Mouse (Mus musculus) kidney, postnatal 36 days (tissue): Measurements from ENCODE around the gene Ifnz.
A peak's percentile ranks its signal among the peaks of the same experiment; 100 is the strongest.
"Not testable (repeated sequence)": the region's sequence is repeated elsewhere in the genome, so short reads cannot be mapped to it uniquely, and the experiment has no call there.

Experiments
- DNase-seq, 2 experiments: peaks; one replicate each; pipeline ENCODE4 v3.0.0; 2021 to 2022; ENCODE audit warnings: mixed read lengths in 2 of 2

Gene Ifnz

GRCm38 (mm10) chr4:88788402-88788801 lies 6.5 kb downstream of the Ifnz start, which contains the start of gene Gm13277:
Gm13277 (plus strand) TSS chr4:88788632.
- DNase-seq, result peak; percentile 77

GRCm38 (mm10) chr4:88791250-88791649 lies 9.3 kb downstream of the Ifnz start, which contains the start of gene Gm13278:
Gm13278 (plus strand) TSS chr4:88791550.
- DNase-seq, result not testable (repeated sequence)

- DNase-seq, result peak; percentile 14 to 46
These were observed 12.2 kb downstream of the Ifnz start, which contains the start of gene Gm13275 for GRCm38 (mm10) chr4:88793936-88794675. Gm13275 (plus strand) TSS chr4:88794487.

GRCm38 (mm10) chr4:88797097-88797496 lies 15.2 kb downstream of the Ifnz start, which contains the start of gene Gm13279:
Gm13279 (plus strand) TSS chr4:88797397.
- not testable (repeated sequence) for DNase-seq

- DNase-seq, result not testable (repeated sequence)
These were observed 17.4 kb downstream of the Ifnz start, which contains the start of gene Gm13285 for GRCm38 (mm10) chr4:88799365-88799764. Gm13285 (plus strand) TSS chr4:88799665.

GRCm38 (mm10) chr4:88802954-88803353 lies 21.0 kb downstream of the Ifnz start, which contains the start of gene Gm13287:
Gm13287 (plus strand) TSS chr4:88803254.
- not testable (repeated sequence) for DNase-seq

GRCm38 (mm10) chr4:88805231-88805630 lies 23.3 kb downstream of the Ifnz start, which contains the start of gene Gm13288:
Gm13288 (plus strand) TSS chr4:88805531.
- not testable (repeated sequence) for DNase-seq

- peak; percentile 32 to 53 for DNase-seq
These were observed 23.8 kb downstream of the Ifnz start for GRCm38 (mm10) chr4:88805761-88806160.

GRCm38 (mm10) chr4:88815928-88816327 lies 34.0 kb downstream of the Ifnz start, which contains the start of gene Ifna7:
Ifna7 (plus strand) TSS chr4:88816228.
- no peak for DNase-seq

GRCm38 (mm10) chr4:88819659-88820058 lies 37.7 kb downstream of the Ifnz start, which contains the start of gene Ifna11:
Ifna11 (plus strand) TSS chr4:88819959.
- no peak for DNase-seq

GRCm38 (mm10) chr4:88822995-88823394 lies 41.1 kb downstream of the Ifnz start:
- peak in 1 of 2 experiments; percentile 50 for DNase-seq

- not testable (repeated sequence) for DNase-seq
These were observed 45.2 kb downstream of the Ifnz start, which contains the start of gene Ifna6 for GRCm38 (mm10) chr4:88827116-88827515. Ifna6 (plus strand) TSS chr4:88827416.

- peak; percentile 7 to 66 for DNase-seq
These were observed 48.6 kb downstream of the Ifnz start for GRCm38 (mm10) chr4:88830523-88830922.
